Mouse (Mus musculus): ENCODE data around the gene Itpr1.

Itpr1 gene

GRCm38 (mm10) chr6:108466061-108466531, 253.2 kb downstream of the Itpr1 start:
- no peak for DNase-seq (ENCODE audit: low read depth, low spot score)

DNA sequence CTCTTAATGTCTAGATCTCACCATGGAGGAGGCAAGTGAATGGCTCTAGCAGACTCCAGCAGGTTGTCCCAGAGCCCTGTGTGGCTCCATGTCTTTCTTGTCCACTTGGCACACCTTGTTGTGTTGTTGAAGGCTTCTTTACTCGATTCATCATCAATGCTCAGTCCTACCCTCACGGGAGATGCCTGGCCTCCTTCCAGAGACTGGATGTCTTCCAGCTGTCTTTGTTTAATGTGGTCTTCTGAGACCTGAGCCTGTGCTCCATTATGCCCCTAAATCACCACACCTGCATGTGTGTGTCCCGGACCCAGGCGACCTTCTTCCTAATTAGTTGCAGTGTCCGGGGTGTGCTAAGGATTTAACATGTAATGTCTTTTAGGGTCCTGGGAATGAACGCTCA, 254.7 kb downstream of the Itpr1 start:
- DNase-seq (ENCODE audit: low read depth, low spot score), result no peak

DNA sequence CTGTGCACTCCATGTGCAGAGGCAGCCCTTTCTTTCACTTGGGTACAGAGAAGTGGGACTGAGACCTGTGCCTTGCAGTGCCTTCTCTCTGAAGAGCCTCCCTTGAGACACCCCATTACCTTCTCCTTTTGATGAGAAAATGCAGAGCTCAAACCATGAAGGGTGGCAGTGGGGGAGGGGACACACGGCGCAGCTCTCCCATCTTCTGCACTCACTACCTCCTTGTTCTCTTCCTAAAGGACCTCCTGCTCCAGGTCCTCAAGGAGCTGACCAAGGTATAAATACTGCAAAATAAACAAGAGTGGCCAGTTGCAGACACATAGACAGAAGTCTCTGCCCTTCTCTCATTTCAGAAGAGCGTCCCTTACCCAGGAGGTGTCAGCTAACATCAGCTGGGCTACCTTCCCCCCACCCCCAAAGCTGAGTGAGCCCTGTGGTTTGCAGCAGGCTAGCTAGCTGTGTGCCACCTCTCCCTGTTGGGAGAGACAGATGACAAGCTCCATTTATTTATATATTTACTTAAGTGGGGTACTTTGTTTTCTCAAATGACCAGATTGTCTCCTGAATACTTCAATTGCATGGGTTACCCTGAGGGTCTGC, 255.4 kb downstream of the Itpr1 start:
- no peak for DNase-seq (ENCODE audit: low read depth, low spot score)

- no peak for DNase-seq (ENCODE audit: low read depth, low spot score)
These were observed 259.0 kb downstream of the Itpr1 start for GRCm38 (mm10) chr6:108471878-108472277.

- DNase-seq (ENCODE audit: low read depth, low spot score), result no peak
These were observed 259.9 kb downstream of the Itpr1 start for GRCm38 (mm10) chr6:108472748-108473147.

DNA sequence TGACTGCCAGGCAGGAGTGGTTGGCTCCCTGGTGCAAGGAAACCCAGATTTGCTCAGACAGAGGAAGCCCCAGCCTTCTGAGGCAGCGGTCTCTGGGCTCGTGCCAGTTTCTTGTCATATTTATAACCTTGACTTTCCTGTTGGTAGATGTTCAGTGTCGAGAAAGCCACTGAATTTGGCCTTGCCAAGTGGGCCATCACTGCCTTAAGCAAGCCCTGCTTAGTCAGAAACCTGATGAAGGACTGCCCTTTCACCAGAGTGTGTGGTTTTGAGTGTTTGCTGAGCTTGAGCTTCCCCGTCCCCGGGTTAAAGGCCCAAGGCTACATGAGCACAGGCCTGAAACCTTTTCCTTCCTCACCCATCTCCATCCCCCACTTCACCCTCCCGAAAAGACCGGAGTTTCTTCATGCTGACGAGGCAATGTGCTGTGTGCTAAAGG, 263.9 kb downstream of the Itpr1 start:
- no peak for DNase-seq (ENCODE audit: low read depth, low spot score)

GRCm38 (mm10) chr6:108477602-108478001, 264.7 kb downstream of the Itpr1 start:
- no peak for DNase-seq (ENCODE audit: low read depth, low spot score)

DNA sequence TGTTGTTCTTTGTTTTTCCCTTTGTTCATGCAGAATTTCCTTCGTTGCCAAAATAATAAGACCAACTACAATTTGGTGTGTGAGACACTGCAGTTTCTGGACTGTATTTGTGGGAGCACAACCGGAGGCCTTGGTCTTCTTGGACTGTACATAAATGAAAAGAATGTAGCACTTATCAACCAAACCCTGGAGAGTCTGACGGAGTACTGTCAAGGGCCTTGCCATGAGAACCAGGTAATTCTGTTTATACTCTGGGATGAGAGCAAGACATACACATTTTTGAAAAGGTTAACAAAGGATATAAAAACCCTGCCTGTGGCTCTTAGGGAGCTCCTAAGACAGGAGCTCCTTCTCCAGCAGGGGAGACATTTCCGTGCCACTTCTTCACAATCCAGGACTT, 268.3 kb downstream of the Itpr1 start:
- DNase-seq (ENCODE audit: low read depth, low spot score), result no peak

GRCm38 (mm10) chr6:108482464-108482863, 269.6 kb downstream of the Itpr1 start:
- DNase-seq (ENCODE audit: low read depth, low spot score), result no peak

GRCm38 (mm10) chr6:108486212-108486992, 273.5 kb downstream of the Itpr1 start:
- no peak for DNase-seq (ENCODE audit: low read depth, low spot score)

GRCm38 (mm10) chr6:108487300-108487835, 274.5 kb downstream of the Itpr1 start:
- no peak for DNase-seq (ENCODE audit: low read depth, low spot score)

DNA sequence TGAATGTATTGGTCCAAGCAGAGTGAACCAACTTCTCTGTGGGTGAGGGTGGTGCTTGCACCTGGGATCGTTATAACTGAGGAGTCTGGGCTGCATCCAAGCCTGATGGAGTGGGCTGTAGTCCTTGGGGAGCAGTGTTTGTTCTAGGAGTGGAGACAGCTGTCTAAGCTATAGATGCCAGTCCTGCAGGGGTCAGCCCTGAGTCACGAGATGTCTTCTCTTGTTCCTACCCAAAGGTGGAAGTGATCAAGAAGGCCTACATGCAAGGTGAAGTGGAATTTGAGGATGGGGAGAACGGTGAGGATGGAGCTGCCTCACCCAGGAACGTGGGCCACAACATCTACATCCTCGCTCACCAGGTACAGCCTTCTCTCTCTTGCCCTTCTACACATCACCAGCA, 275.4 kb downstream of the Itpr1 start:
- DNase-seq (ENCODE audit: low read depth, low spot score), result no peak

DNA sequence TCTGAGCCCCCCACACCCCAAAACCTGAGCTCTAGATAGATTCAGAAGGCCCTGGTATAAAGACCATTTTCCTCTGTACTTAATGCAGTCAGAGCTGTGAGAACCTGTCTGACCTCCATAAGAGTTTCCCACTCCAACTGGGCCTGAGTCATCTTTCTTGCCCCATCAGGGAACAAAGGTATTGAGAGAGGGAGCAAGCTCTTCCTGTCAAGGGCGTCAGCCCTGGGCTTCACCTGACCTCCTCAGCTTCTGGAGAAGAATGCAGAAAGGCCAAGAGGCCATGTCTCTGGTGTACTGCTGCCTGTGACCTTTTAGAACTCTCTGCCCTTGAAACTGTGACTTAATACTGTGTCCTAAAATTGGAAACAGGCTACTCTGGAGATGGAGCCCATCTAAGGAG, 279.1 kb downstream of the Itpr1 start:
- no peak for DNase-seq (ENCODE audit: low read depth, low spot score)

DNA sequence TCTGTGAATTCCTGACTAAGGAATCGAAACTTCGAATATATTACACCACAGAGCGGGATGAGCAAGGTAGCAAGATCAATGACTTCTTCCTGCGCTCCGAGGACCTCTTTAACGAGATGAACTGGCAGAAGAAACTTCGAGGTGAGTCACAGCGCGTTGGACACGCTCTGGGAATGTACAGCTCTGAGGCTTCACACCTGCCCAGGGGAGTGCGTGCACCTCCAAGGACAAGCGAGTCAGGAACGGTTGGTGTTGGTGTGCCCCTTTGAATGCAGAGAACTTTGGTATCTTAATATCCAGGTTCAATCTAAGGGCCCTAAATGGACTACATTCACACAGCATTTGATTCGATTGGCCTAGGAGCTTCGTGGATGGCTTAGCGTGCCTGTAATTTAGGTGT, 280.9 kb downstream of the Itpr1 start:
- DNase-seq (ENCODE audit: low read depth, low spot score), result no peak

DNA sequence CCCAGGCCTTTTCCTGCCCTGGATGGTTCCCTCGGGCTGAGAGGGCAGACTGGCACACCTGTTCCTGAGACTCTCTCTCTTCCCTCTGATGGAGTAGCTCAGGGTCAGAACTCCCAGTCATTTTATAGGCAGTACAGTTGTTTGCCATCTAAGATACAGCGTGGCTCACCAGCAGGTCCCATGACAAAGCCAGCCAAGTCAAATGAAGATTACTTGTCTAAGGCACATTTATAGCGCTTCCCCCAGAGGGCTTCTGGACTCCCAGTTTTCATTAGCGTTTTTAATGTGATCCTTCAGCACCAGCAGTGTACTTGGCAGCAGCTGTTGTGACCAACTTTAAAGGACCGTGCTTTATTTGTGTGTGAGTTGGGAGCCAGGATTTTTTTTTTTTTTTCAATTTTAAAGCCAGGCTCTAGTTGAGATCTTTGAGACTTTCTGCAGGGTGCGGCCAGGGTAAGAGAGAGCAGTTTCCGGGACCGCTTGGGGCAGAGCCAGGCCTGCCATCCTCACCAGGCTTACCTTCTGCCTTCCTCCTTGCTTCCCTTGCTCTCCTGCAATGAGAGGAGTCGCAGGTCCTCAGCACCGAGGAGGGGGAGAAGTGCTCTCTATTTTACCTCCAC, 281.4 kb downstream of the Itpr1 start:
- no peak for DNase-seq (ENCODE audit: low read depth, low spot score)

GRCm38 (mm10) chr6:108494994-108495393, 282.1 kb downstream of the Itpr1 start:
- no peak for DNase-seq (ENCODE audit: low read depth, low spot score)

DNA sequence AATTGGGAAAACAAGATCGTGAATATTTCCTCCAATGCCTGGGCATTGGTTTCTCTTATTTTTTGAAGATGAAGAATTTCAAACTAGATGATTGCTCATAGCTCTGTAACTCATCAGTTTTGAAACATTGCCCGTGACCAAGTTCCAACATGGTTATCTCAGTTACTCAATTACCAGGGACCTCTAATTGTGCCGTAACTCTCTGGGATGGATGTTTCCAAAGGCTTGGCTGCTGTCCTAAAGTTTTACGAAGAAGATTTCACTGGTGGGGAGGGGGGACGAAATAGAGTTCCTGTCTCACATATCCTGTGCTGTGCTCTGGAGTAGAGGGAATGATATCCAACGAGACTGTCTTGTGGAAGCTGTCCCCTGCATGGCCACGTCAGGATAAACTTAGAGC, 285.2 kb downstream of the Itpr1 start:
- DNase-seq (ENCODE audit: low read depth, low spot score), result no peak

DNA sequence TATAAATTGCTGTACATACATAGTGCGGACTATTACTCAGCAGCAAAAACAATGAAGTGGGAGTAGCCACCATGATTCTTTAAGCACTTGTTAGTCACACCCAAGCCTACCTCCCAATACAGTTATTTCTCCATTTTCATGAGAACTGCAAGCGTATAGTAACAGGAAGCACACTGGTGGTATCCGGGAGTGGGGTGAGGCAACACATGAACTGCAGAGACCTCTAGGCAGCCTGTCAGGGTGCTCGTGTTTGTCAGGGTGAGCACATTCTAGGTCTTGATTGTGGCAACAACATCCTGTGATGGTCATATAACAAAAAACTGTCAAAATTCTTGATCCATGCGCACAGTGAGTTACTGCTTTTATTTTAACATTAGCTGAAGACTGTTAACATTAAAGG, 290.8 kb downstream of the Itpr1 start:
- no peak for DNase-seq (ENCODE audit: low read depth, low spot score)

GRCm38 (mm10) chr6:108504717-108505116, 291.8 kb downstream of the Itpr1 start:
- DNase-seq (ENCODE audit: low read depth, low spot score), result no peak

GRCm38 (mm10) chr6:108506161-108506560, 293.3 kb downstream of the Itpr1 start:
- no peak for DNase-seq (ENCODE audit: low read depth, low spot score)

- no peak for DNase-seq (ENCODE audit: low read depth, low spot score)
These were observed 294.4 kb downstream of the Itpr1 start for GRCm38 (mm10) chr6:108507337-108507736.

DNA sequence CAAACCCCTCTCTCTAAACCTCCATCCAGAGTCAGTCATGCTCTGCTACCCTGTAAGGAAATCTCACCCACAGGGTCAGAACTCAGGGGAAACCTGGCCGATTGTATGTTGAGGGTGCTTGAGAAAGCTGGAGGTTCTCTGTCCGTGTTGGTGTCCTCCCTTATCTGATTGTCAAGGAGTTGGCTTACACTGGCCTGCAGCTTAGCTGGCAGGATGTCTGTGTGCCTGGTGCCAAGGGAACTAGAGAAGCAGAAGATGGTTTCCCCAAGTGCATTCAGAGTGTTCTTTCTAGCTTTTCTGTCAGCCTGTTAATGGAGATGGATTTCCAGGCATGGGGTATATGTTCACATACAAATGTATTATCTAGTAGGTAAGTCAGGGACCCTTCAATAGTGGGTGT, 296.4 kb downstream of the Itpr1 start:
- DNase-seq (ENCODE audit: low read depth, low spot score), result no peak

- no peak for DNase-seq (ENCODE audit: low read depth, low spot score)
These were observed 297.2 kb downstream of the Itpr1 start for GRCm38 (mm10) chr6:108510101-108510500.
